Mouse (Mus musculus) CH12.LX (cell line): Measurements from ENCODE around the gene Galc.

ENCODE experiments used
- CHD2 ChIP-seq: IDR thresholded peaks from 2 replicates; pipeline ENCODE4 v1.6.1; 2011; ENCODE audit warnings: low read length, improper control_type of control experiment
- CTCF ChIP-seq, 2 experiments: IDR thresholded peaks in 1 of 2; conservative IDR thresholded peaks in 1 of 2; 2 replicates each; pipeline ENCODE4 v1.5.1; 2011 to 2012; ENCODE audit warnings: low read depth in 2 of 2, low read length in 2 of 2, improper control_type of control experiment in 1 of 2, inconsistent platforms in 1 of 2, mild to moderate bottlenecking in 1 of 2, moderate library complexity in 1 of 2
- E2F4 ChIP-seq: IDR thresholded peaks from 2 replicates; pipeline ENCODE4 v1.6.1; 2011; ENCODE audit warnings: low read depth, low read length, improper control_type of control experiment; ENCODE audit not compliant: insufficient replicate concordance
- EP300 ChIP-seq: IDR thresholded peaks from 2 replicates; pipeline ENCODE4 v1.6.1; 2011; ENCODE audit warnings: low read length, improper control_type of control experiment
- ETS1 ChIP-seq: conservative IDR thresholded peaks from 2 replicates; pipeline ENCODE4 v1.6.1; 2012; ENCODE audit warnings: low read depth, mild to moderate bottlenecking, inconsistent platforms, low read length, improper control_type of control experiment, moderate library complexity
- MAFK ChIP-seq: IDR thresholded peaks from 2 replicates; pipeline ENCODE4 v1.6.1; 2011; ENCODE audit warnings: low read length, improper control_type of control experiment; ENCODE audit not compliant: insufficient replicate concordance
- MAX ChIP-seq: IDR thresholded peaks from 2 replicates; pipeline ENCODE4 v1.6.1; 2011; ENCODE audit warnings: low read length, improper control_type of control experiment
- TCF12 ChIP-seq: IDR thresholded peaks from 2 replicates; pipeline ENCODE4 v1.6.1; 2014; ENCODE audit warnings: low read depth, mild to moderate bottlenecking, inconsistent platforms, low read length, improper control_type of control experiment
- USF1 ChIP-seq: IDR thresholded peaks from 2 replicates; pipeline ENCODE4 v1.6.1; 2014; ENCODE audit warnings: low read depth, mild to moderate bottlenecking, inconsistent platforms, low read length, improper control_type of control experiment

DNA sequence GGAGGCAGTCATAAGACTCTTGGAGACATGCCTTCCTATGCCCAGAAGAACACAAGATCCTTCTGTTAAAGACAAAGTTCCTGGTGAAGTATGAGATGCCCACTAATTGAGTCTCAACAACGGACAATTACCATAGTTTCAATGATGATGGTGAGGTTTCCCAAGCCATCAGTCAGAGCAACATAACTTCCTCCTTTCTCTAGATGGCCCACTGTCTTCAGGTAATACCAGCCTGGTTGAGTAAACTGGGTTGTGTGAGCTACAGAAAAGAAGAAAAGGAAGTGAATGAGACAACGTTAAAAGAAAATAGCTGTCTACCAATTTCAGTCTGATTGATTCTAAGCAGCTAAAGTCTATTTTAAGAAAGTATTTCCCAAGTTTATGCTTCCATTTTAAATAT is 32.2 kb downstream of the Galc start:
- no peak for TF ChIP-seq E2F4
- no peak for TF ChIP-seq TCF12
- TF ChIP-seq CTCF (conservative IDR thresholded peaks at IDR 0.05 in 1 of 2, IDR thresholded peaks at IDR 0.05 in 1 of 2; ENCODE audit: low read depth in 2 of 2, low read length in 2 of 2): no peak
- no peak for TF ChIP-seq MAFK
- no peak for TF ChIP-seq ETS1
- TF ChIP-seq USF1: no peak
- TF ChIP-seq MAX: no peak
- no peak for TF ChIP-seq CHD2
- TF ChIP-seq EP300: no peak
